Mouse (Mus musculus): ENCODE data around the gene Med21. TPM values are rescaled to one million over a fixed set of nuclear protein-coding genes. Genes with fewer than 3 reads are reported as not detected.

The Med21 gene
- polyA plus RNA-seq, 1 experiment from 2014 or later = 125 TPM

GRCm38 (mm10) chr6:146698376-146698775, 56.0 kb downstream of the Med21 start:
- Histone ChIP-seq H3K9ac (no peak overlapping the region), H3K9me3 (no peaks in the 10 kb centered on the region), H3K36me3 (replicated peaks) (no peaks in the 10 kb centered on the region), H3K4me3 (replicated peaks) (no peak overlapping the region), H3K27me3 (no peaks in the 10 kb centered on the region), H3K4me2 (no peak overlapping the region), H3K4me1 (no peaks in the 10 kb centered on the region), H3K27ac (no peak overlapping the region)
- WGBS = 93% methylated on average over 4 of the region's 4 CpGs
- ATAC-seq (ENCODE audit: low FRiP score) = no peak

Other genes with a start within 250 kb of the Med21 start
- 3.0 and 3.4 TPM in 2 replicates for gene Itpr2, start 140.3 kb upstream of the Med21 start, polyA plus RNA-seq (2016; fragmentation: Nextera tagmentation; extraction: Ambion mirVana)
- gene Fgfr1op2, start 65.3 kb upstream of the Med21 start, polyA plus RNA-seq (2016; fragmentation: Nextera tagmentation; extraction: Ambion mirVana) = 74.9 and 77.4 TPM in 2 replicates
- 96.2 and 96.4 TPM in 2 replicates for gene Ints13, start 64.7 kb upstream of the Med21 start, polyA plus RNA-seq (2016; fragmentation: Nextera tagmentation; extraction: Ambion mirVana)
- gene Tm7sf3, start 277 bp downstream of the Med21 start, polyA plus RNA-seq (2016; fragmentation: Nextera tagmentation; extraction: Ambion mirVana) = 26.0 and 29.6 TPM in 2 replicates
- 17.6 TPM in 2 replicates for gene Stk38l, start 82.4 kb downstream of the Med21 start, polyA plus RNA-seq (2016; fragmentation: Nextera tagmentation; extraction: Ambion mirVana)
- 0.86 and 1.4 TPM in 2 replicates for gene Arntl2, start 153.5 kb downstream of the Med21 start, polyA plus RNA-seq (2016; fragmentation: Nextera tagmentation; extraction: Ambion mirVana)
- gene Smco2, start 207.6 kb downstream of the Med21 start, polyA plus RNA-seq (2016; fragmentation: Nextera tagmentation; extraction: Ambion mirVana) = not detected in 2 replicates
- gene Ppfibp1, start 245.9 kb downstream of the Med21 start, polyA plus RNA-seq (2016; fragmentation: Nextera tagmentation; extraction: Ambion mirVana) = 24.9 and 29.9 TPM in 2 replicates